Mouse (Mus musculus): ENCODE measurements around the gene Gm2115. TPM values are rescaled to one million over a fixed set of nuclear protein-coding genes. Genes with fewer than 3 reads are reported as not detected.
A peak's percentile ranks its signal among the peaks of the same experiment; 100 is the strongest.

Gene Gm2115
- polyA plus RNA-seq, 1 experiment: 0.56 TPM

DNA sequence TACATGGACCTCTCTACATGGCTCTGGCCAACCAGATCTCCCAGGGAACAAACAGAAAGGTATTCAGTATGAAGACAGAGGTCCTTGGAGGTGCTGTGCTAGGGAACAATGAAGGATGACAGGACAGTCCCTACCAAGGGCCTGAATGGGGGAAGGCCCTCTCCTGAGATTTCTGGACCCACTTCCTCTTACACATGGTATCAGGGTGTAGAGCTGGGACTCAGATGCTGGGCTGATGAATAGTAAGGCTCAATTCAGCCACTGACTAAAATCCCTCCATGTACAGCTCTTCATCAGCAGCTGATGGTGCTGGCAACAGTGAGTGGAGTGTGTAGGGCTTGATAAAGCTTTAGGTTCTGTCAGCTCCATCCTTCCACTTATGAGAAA, 66.2 kb downstream of the Gm2115 start:
- TF ChIP-seq POLR2A (IDR thresholded peaks at IDR 0.05; ENCODE audit: low read depth, low read length): no peak
- TF ChIP-seq CTCF (IDR thresholded peaks at IDR 0.05; ENCODE audit: extremely low read depth, insufficient read length, insufficient replicate concordance, low read depth, low read length): no peak

DNA sequence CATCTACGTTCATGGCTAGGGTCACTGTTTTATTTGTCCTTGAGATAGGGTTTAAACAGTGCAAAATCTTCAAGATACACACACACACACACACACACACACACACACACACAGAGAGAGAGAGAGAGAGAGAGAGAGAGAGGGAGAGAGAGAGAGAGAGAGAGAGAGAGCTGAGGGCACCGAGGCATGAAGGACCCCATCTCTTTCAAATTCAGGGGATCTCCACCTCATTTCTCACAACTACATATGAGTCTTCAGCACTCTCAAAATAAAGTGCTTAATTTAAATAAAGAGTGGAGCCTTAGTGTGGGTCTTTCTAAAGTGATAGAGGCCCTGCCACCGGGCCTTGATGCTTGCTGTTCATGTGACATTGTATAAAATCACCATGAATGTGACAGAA, 67.2 kb downstream of the Gm2115 start:
- 79% methylated on average over 3 of the region's 3 CpGs for WGBS
- no peaks in the 10 kb centered on the region for H3K36me3 ChIP-seq (ENCODE audit: control insufficient read depth, insufficient read depth, low read length)
- no peak overlapping the region for H3K27ac ChIP-seq (ENCODE audit: insufficient read depth, low read depth, low read length)
- H3K27me3 ChIP-seq (ENCODE audit: control insufficient read depth, insufficient read depth, low read length): no peaks in the 10 kb centered on the region
- H3K4me3 ChIP-seq (ENCODE audit: low read depth, low read length): no peak overlapping the region
- no peak for TF ChIP-seq POLR2A (IDR thresholded peaks at IDR 0.05; ENCODE audit: low read depth, low read length)
- no peak for TF ChIP-seq CTCF (IDR thresholded peaks at IDR 0.05; ENCODE audit: extremely low read depth, insufficient read length, insufficient replicate concordance, low read depth, low read length)
- no peaks in the 10 kb centered on the region; the same call in 1 of the 2 replicates for H3K4me1 ChIP-seq (ENCODE audit: control insufficient read depth, insufficient read depth, insufficient read length, low read length)

More for the DNA sequence above, 66.2 kb downstream of the Gm2115 start:
- Histone ChIP-seq H3K4me1 (ENCODE audit: control insufficient read depth, insufficient read depth, insufficient read length, low read length) (no peaks in the 10 kb centered on the region; the same call in 1 of the 2 replicates), H3K27me3 (ENCODE audit: control insufficient read depth, insufficient read depth, low read length) (no peaks in the 10 kb centered on the region), H3K27ac (ENCODE audit: insufficient read depth, low read depth, low read length) (no peak overlapping the region), H3K36me3 (ENCODE audit: control insufficient read depth, insufficient read depth, low read length) (no peaks in the 10 kb centered on the region), H3K4me3 (ENCODE audit: low read depth, low read length) (no peak overlapping the region)

DNA sequence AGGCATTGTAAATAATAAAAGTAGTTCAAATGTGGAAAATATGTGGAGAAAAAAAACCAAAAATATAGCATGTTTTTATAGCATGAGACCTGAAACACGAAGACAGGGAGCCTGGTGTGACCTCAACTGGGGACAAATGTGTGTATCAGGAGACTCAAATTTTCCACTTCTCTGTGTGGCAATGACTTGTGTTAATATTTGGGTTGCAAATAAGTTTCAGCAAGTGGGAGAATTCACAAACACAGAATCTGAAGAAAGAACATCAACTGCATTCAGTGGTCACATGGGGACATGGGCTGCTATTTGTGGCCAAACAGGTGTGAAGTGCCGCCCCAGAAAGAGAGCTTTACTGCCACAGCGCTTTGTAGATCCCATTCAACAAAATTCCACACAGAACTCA, 67.9 kb downstream of the Gm2115 start:
- 87% methylated on average over 3 of the region's 3 CpGs for WGBS
- no peak overlapping the region for H3K4me3 ChIP-seq (ENCODE audit: low read depth, low read length)
- no peaks in the 10 kb centered on the region; the same call in 1 of the 2 replicates for H3K4me1 ChIP-seq (ENCODE audit: control insufficient read depth, insufficient read depth, insufficient read length, low read length)
- TF ChIP-seq POLR2A (IDR thresholded peaks at IDR 0.05; ENCODE audit: low read depth, low read length) (no peak), CTCF (IDR thresholded peaks at IDR 0.05; ENCODE audit: extremely low read depth, insufficient read length, insufficient replicate concordance, low read depth, low read length) (no peak)
- no peaks in the 10 kb centered on the region for H3K36me3 ChIP-seq (ENCODE audit: control insufficient read depth, insufficient read depth, low read length)
- no peaks in the 10 kb centered on the region for H3K27me3 ChIP-seq (ENCODE audit: control insufficient read depth, insufficient read depth, low read length)
- no peak overlapping the region for H3K27ac ChIP-seq (ENCODE audit: insufficient read depth, low read depth, low read length)

DNA sequence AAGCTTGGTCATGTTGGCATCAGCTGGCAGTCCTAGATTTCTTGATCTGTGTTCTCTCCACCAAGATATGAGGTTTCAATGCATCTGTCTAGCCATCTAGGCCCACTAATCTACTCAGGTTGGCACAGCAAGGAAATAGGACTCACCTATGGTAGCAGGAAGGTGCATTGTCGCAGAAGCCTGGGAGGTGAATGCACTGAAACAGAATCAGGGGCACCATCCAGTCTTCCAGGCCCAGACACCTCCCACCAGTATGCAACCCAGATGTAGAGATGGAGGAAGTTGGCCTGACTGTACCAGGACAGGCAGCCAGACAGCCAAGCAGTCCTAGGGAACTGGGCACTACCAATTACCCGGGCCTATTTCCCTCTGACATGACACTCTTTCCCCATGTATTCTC, 71.9 kb downstream of the Gm2115 start:
- Histone ChIP-seq H3K27ac (ENCODE audit: insufficient read depth, low read depth, low read length) (no peak overlapping the region), H3K36me3 (ENCODE audit: control insufficient read depth, insufficient read depth, low read length) (no peaks in the 10 kb centered on the region), H3K4me3 (ENCODE audit: low read depth, low read length) (no peak overlapping the region), H3K27me3 (ENCODE audit: control insufficient read depth, insufficient read depth, low read length) (no peaks in the 10 kb centered on the region), H3K4me1 (ENCODE audit: control insufficient read depth, insufficient read depth, insufficient read length, low read length) (peaks cover 2% of the 10 kb centered on the region; the same call in 1 of the 2 replicates)
- 97% methylated on average over 2 of the region's 2 CpGs for WGBS
- TF ChIP-seq POLR2A (IDR thresholded peaks at IDR 0.05; ENCODE audit: low read depth, low read length): no peak

- WGBS: 92% methylated on average over 3 of the region's 3 CpGs
- H3K36me3 ChIP-seq (ENCODE audit: control insufficient read depth, insufficient read depth, low read length): no peaks in the 10 kb centered on the region
Observed at GRCm38 (mm10) chr7:84601331-84601730, 72.6 kb downstream of the Gm2115 start.

DNA sequence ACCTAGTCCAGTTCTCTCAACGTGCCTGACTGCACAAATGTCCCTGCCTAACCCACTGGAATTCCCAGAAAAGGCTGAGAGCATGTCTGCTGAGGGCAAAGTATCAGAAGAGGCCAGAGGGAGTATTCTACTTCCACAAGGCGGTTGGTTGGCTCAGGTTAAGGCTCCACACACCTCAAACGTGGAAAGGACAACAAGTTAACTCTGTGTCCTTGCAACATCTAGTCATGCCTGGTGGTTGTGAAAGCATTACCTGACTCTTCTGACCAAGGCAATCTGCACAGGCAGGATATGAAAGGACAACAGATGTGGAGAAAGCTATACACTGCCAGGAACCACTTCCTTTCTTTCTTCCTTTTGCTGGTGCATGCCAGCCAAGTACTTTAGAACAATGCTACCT, 75.7 kb downstream of the Gm2115 start:
- H3K27ac ChIP-seq (ENCODE audit: insufficient read depth, low read depth, low read length): no peak overlapping the region
- H3K27me3 ChIP-seq (ENCODE audit: control insufficient read depth, insufficient read depth, low read length): no peaks in the 10 kb centered on the region
- no peaks in the 10 kb centered on the region for H3K36me3 ChIP-seq (ENCODE audit: control insufficient read depth, insufficient read depth, low read length)
- TF ChIP-seq CTCF (IDR thresholded peaks at IDR 0.05; ENCODE audit: extremely low read depth, insufficient read length, insufficient replicate concordance, low read depth, low read length) (no peak), POLR2A (IDR thresholded peaks at IDR 0.05; ENCODE audit: low read depth, low read length) (no peak)
- no peak overlapping the region for H3K4me3 ChIP-seq (ENCODE audit: low read depth, low read length)
- peaks cover 5% of the 10 kb centered on the region for H3K4me1 ChIP-seq (ENCODE audit: control insufficient read depth, insufficient read depth, insufficient read length, low read length)
- WGBS: 31% methylated on average over 3 of the region's 3 CpGs

More at GRCm38 (mm10) chr7:84601331-84601730, 72.6 kb downstream of the Gm2115 start:
- Histone ChIP-seq H3K27me3 (ENCODE audit: control insufficient read depth, insufficient read depth, low read length) (no peaks in the 10 kb centered on the region), H3K27ac (ENCODE audit: insufficient read depth, low read depth, low read length) (no peak overlapping the region), H3K4me3 (ENCODE audit: low read depth, low read length) (no peak overlapping the region), H3K4me1 (ENCODE audit: control insufficient read depth, insufficient read depth, insufficient read length, low read length) (peaks cover 5% of the 10 kb centered on the region)
- no peak for TF ChIP-seq CTCF (IDR thresholded peaks at IDR 0.05; ENCODE audit: extremely low read depth, insufficient read length, insufficient replicate concordance, low read depth, low read length)
- TF ChIP-seq POLR2A (IDR thresholded peaks at IDR 0.05; ENCODE audit: low read depth, low read length): no peak

DNA sequence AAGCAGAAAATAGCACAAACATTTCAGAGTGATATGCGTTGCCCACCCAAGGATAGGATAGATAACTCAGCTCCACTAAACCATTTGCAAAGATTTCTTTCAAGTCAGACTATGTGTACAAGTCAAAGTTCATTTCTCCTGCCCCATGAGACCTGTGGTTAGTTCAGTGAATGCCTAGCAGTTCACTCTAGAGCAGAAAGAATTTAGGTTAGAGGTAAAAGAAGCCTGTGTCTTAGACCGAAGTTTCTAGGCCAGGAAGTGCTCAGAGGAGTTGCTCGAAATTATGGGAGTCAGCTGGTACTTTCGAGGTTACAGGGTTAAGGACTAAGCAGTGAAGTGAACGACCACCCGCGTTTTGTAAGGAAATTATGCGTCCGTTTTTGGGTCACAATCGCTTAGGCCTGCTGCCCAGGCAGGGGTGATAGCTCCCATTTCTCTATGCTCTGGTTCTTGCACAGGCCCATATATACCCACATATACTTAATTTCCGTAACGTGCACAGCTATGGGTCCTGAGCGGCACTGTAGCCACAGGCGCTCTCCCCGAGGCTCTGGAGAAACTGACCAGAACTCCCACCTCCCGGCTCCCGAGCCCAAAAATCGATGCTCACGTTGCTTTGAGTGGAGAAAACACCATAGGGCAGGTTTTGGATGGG, 76.4 kb downstream of the Gm2115 start:
- peak overlapping the region; percentile 89 for H3K4me3 ChIP-seq (ENCODE audit: low read depth, low read length)
- no peaks in the 10 kb centered on the region for H3K27me3 ChIP-seq (ENCODE audit: control insufficient read depth, insufficient read depth, low read length)
- no peak overlapping the region for H3K27ac ChIP-seq (ENCODE audit: insufficient read depth, low read depth, low read length)
- TF ChIP-seq POLR2A (IDR thresholded peaks at IDR 0.05; ENCODE audit: low read depth, low read length) (no peak), CTCF (IDR thresholded peaks at IDR 0.05; ENCODE audit: extremely low read depth, insufficient read length, insufficient replicate concordance, low read depth, low read length) (no peak)
- H3K36me3 ChIP-seq (ENCODE audit: control insufficient read depth, insufficient read depth, low read length): no peaks in the 10 kb centered on the region
- peaks cover 5% of the 10 kb centered on the region for H3K4me1 ChIP-seq (ENCODE audit: control insufficient read depth, insufficient read depth, insufficient read length, low read length)
- WGBS: 10% methylated on average over 19 of the region's 19 CpGs

Measured in small intestine, adult 2 months (tissue).